In genomic region chr16:87458752-87459151, GRCm38 (mm10) we compare ENCODE assay signal across 20 mouse cellular contexts. TPM values are rescaled to one million over a fixed set of nuclear protein-coding genes. Genes with fewer than 3 reads are reported as not detected.
DNase-seq lines count a peak whose midpoint lies in the region; ATAC-seq and TF ChIP-seq lines count a peak whose summit lies in the region.
"Had no signal": no experiment of that assay in that cellular context is flagged by ENCODE, and none has a peak within 500 bp of the region (broad histone marks: within the 10 kb centered on the region; RNA-seq: fewer than 3 reads in every experiment).

No protein-coding gene starts in this region.

- H3K27me3 ChIP-seq in splenic B cell, adult 2 months (ENCODE audit: control insufficient read depth, insufficient read depth, low read length, poor library complexity, severe bottlenecking), result no peaks in the 10 kb centered on the region
- H3K27me3 ChIP-seq: embryonic facial prominence, embryonic 13.5 days; forebrain, embryonic 15.5 days; hindbrain, embryonic 15.5 days; kidney, embryonic 15.5 days; limb, embryonic 15.5 days; liver, embryonic 15.5 days; midbrain, embryonic 13.5 days had no signal

- peaks cover 2% of the 10 kb centered on the region; the same call in 1 of the 2 replicates for H3K36me3 ChIP-seq in splenic B cell, adult 2 months (ENCODE audit: control insufficient read depth, insufficient read depth, low read length, poor library complexity, severe bottlenecking)

- TF ChIP-seq CTCF in layer of hippocampus, adult 2 months (conservative IDR thresholded peaks at IDR 0.05), result peak; percentile 49

- DNase-seq in layer of hippocampus, adult 2 months (ENCODE audit: low spot score in 2 of 2), result no peak
- no peak for DNase-seq in layer of hippocampus, postnatal 14 days (ENCODE audit: low spot score in 2 of 2)
- DNase-seq in CD4-positive helper T cell, adult 2 months (ENCODE audit: low read depth, low spot score), result peak; percentile 17
- peak; percentile 20 for DNase-seq in NIH3T3 (ENCODE audit: low read depth)
- peak; percentile 29 for DNase-seq in splenic B cell, adult 2 months (ENCODE audit: low read depth, low spot score)
- DNase-seq in adrenal gland, postnatal 10 days, result no peak
- DNase-seq: cerebellum, adult 9-11 months; gastrocnemius, postnatal 36 days; heart, postnatal 4 days; layer of hippocampus, postnatal 36 days had no signal

- no peak overlapping the region for H3K4me3 ChIP-seq in layer of hippocampus, adult 2 months
- H3K4me3 ChIP-seq: embryonic facial prominence, embryonic 13.5 days; forebrain, embryonic 15.5 days; hindbrain, embryonic 15.5 days; kidney, embryonic 15.5 days; limb, embryonic 15.5 days; liver, embryonic 15.5 days; midbrain, embryonic 13.5 days had no signal

- no peak overlapping the region for H3K27ac ChIP-seq in layer of hippocampus, adult 2 months
- H3K27ac ChIP-seq: embryonic facial prominence, embryonic 13.5 days; forebrain, embryonic 15.5 days; hindbrain, embryonic 15.5 days; kidney, embryonic 15.5 days; limb, embryonic 15.5 days; liver, embryonic 15.5 days; midbrain, embryonic 13.5 days had no signal

- no peak for ATAC-seq in erythroid progenitor cell, adult 5-6 weeks (replicated peaks; ENCODE audit: low FRiP score, poor library complexity, severe bottlenecking)
- ATAC-seq: forebrain, embryonic 15.5 days; intestine, postnatal 0 days; lung, postnatal 0 days; midbrain, embryonic 13.5 days had no signal

RNA-seq across cellular contexts. Expression of gene Usp16, which starts 4.2 kb away (rescaled TPM):
- 10 to 100 TPM; 45.0 to 48.5 TPM for total RNA-seq in layer of hippocampus, adult 2 months (2021)
- total RNA-seq in layer of hippocampus, postnatal 14 days (2021), result 10 to 100 TPM; 48.7 to 52.8 TPM
- total RNA-seq in adrenal gland, postnatal 10 days (2021), result 10 to 100 TPM; 55.1 to 60.2 TPM
- 41.9 and 65.2 TPM in 2 replicates for total RNA-seq in erythroid progenitor cell, adult 5-6 weeks (2015; ENCODE audit: low replicate concordance)
- 26.8 and 33.0 TPM in 2 replicates for total RNA-seq in erythroid progenitor cell, adult 5-6 weeks (2017; ENCODE audit: low replicate concordance)

RNA-seq across cellular contexts. Expression of gene Rwdd2b, which starts 18.4 kb away (rescaled TPM):
- total RNA-seq in layer of hippocampus, adult 2 months (2021), result 10 to 100 TPM; 11.0 to 11.9 TPM
- 10 to 100 TPM in 1 of 2 experiments, 1 to 10 TPM in 1; 9.3 to 10.5 TPM for total RNA-seq in layer of hippocampus, postnatal 14 days (2021)
- total RNA-seq in adrenal gland, postnatal 10 days (2021), result 1 to 10 TPM; 7.6 to 8.1 TPM
- 1.3 TPM in 1 of 2 replicates, not detected in the other for total RNA-seq in erythroid progenitor cell, adult 5-6 weeks (2015; ENCODE audit: low replicate concordance)
- total RNA-seq in erythroid progenitor cell, adult 5-6 weeks (2017; ENCODE audit: low replicate concordance), result 1.4 and 4.2 TPM in 2 replicates

RNA-seq across cellular contexts. Expression of gene Ltn1, which starts 26.3 kb away (rescaled TPM):
- 10 to 100 TPM; 45.3 to 45.7 TPM for total RNA-seq in layer of hippocampus, adult 2 months (2021)
- 10 to 100 TPM; 44.3 to 47.7 TPM for total RNA-seq in layer of hippocampus, postnatal 14 days (2021)
- total RNA-seq in adrenal gland, postnatal 10 days (2021), result 10 to 100 TPM; 32.0 to 36.0 TPM
- total RNA-seq in erythroid progenitor cell, adult 5-6 weeks (2015; ENCODE audit: low replicate concordance), result 12.6 and 19.1 TPM in 2 replicates
- total RNA-seq in erythroid progenitor cell, adult 5-6 weeks (2017; ENCODE audit: low replicate concordance), result 11.9 and 14.1 TPM in 2 replicates

RNA-seq across cellular contexts. Expression of gene Cct8, which starts 36.9 kb away (rescaled TPM):
- 100 to 1,000 TPM; 167 to 173 TPM for total RNA-seq in layer of hippocampus, adult 2 months (2021)
- 100 to 1,000 TPM; 171 to 179 TPM for total RNA-seq in layer of hippocampus, postnatal 14 days (2021)
- 100 to 1,000 TPM; 186 to 192 TPM for total RNA-seq in adrenal gland, postnatal 10 days (2021)
- total RNA-seq in erythroid progenitor cell, adult 5-6 weeks (2015; ENCODE audit: low replicate concordance), result 74.6 and 75.0 TPM in 2 replicates
- total RNA-seq in erythroid progenitor cell, adult 5-6 weeks (2017; ENCODE audit: low replicate concordance), result 152 and 166 TPM in 2 replicates

Comparison
In these comparisons a context has a peak if more than half of its experiments do, and no peak if none do; other contexts are left out.
1. DNase-seq: peak in CD4-positive helper T cell, adult 2 months (single experiment), NIH3T3 (single experiment) and splenic B cell, adult 2 months (single experiment); none in layer of hippocampus, adult 2 months (0 of 2), layer of hippocampus, postnatal 14 days (0 of 2) and adrenal gland, postnatal 10 days (single experiment).